Mouse (Mus musculus) layer of hippocampus, adult 9-11 months (tissue): ENCODE measurements around the gene Rab44.

Experiments used
- DNase-seq: peaks from one replicate; pipeline ENCODE4 v3.0.0; 2022

Gene Rab44

DNA sequence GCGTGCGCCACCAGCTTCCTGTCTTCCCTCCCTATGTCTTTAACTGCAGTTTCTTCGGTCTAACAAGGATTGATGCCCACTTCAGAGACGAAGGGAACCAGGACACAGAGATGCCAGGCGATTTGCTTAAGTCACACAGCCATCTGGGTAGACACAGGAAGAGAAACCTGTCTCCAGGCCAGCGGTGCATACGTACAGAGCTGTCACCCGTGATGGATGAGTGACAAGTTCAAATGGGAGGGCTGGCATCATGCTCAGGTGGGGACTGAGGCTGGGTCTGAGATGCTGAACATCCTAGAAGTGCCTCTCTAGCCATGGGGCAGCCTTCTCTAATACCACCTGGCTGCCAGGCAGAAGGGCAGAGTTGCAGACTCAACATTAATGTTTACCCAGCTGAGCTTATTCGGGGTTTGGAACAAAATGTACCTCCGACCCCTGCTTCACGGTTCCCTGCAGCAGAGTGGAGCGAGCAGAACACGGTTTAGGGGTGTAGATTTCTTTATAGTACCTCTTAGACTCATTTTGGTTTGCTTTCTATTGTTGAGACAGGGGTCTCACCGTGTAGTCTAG is 56.6 kb downstream of the Rab44 start:
- DNase-seq = no peak

DNA sequence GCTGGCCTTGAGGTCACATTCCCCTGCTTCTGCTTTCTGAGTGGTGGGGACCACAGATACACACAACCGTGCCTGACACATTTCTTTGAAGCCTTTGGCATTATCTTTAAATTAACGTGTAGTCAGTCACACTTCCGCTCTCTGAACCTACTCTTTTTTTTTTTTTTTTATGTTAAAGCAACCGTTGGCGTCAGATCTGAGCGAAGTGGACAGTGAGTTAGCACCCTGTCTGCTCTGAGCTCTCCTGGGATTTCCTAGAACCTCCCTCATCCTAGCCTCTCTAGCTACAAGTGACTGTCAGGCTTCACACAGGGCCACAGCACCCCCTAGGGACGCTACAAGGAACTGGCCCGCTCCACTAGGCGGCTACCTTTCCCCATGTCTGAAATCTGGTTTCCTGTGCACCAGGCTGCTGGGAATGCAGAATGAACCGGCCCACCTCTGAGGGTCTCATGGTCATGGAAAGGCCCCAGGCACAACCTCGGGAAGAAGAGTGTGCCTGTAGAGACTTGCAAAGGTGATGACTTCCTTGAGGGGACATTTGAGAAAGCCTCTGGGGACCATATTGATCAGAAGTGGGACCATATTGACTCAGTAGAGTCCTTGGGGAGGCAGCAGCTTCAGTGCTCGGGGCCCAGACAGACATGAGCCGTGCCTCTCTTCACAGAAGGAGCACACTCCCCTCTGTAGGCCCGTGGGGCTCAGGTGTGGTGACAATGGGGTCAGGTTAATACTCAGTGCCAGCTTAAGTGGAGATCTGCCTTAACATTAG is 57.2 kb downstream of the Rab44 start:
- peak; percentile 69 for DNase-seq

DNA sequence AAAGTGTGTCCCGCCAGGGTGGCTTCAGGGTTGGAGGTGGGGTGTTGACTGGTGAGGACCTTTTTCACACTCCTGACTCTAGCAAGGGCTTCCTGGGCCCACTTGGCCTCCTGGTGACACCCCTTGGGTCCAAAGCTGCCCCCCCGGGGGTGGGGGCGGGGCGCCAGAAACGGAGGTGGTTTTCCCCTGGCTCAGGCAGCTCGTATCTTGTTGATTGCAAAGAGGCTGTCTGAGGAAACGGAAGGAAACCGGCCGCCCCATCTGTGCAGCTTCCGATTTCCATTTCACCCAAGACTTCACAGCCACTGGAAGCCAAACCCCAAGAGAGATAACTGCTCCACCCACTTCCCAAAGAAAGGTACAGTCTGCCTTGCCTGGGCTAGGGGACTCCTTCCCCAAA is 58.1 kb downstream of the Rab44 start:
- no peak for DNase-seq

DNA sequence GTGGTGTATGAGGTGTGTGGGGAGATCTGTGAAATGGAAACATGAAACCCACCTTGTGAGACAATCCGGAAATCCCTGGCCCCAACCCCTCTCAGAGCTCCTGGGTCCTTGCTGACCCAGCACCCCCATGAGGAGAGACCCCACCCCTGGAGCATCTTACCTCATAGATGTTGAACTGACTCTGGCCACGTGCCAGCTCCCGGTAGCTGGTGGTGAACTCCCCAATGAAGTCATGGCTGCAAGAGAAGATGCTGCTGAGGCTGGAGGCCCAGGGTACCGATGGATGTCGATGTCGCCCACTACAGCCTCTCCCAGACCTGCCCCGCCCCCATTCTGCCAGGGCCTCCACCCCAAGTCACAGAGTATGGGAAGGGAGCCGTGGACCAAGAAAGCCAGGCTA is 59.2 kb downstream of the Rab44 start:
- no peak for DNase-seq

GRCm38 (mm10) chr17:29175693-29176092 is 61.7 kb downstream of the Rab44 start:
- DNase-seq = no peak

DNA sequence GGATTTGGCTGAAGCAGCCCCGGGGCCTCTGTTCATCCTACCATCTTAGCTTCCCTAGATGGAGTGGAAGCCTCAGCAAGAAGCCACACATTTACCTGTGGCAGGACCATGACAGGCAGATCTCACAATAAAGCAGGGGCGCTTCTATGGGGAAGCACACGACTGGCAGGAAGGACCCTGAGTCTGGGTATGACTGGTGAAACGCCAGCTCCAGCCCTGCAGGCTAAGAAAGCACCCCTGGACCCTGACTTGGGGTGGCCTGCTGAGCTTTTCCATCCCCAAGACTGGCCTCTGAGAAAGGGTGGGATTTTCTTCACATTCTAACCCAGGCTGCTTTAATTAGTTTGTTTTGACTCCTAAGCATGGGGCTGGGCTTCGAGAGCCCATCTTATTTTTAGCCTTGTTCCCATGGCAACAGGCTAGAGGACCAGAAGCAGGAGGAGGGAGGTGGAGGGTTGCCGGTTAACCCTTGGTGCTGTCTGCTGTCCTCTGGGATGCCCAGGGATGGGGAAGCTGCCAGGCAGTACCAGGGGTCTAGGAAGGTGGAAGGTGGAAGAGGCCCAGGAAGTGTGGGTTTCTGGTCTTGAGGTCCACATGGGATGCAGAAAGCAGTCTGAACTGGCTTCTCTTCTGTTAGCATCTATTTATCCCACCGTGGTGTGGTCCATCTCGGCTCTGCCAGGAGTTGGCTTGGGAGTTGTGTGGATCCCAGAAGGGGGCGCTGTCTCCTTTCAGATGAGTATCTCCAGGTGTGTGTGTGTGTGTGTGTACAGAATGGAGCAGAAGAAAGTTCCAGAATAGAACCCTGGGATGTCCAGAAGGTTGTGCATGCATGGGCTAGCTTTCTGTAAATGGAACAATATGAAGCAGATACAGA is 62.7 kb downstream of the Rab44 start:
- DNase-seq = peak; percentile 63

DNA sequence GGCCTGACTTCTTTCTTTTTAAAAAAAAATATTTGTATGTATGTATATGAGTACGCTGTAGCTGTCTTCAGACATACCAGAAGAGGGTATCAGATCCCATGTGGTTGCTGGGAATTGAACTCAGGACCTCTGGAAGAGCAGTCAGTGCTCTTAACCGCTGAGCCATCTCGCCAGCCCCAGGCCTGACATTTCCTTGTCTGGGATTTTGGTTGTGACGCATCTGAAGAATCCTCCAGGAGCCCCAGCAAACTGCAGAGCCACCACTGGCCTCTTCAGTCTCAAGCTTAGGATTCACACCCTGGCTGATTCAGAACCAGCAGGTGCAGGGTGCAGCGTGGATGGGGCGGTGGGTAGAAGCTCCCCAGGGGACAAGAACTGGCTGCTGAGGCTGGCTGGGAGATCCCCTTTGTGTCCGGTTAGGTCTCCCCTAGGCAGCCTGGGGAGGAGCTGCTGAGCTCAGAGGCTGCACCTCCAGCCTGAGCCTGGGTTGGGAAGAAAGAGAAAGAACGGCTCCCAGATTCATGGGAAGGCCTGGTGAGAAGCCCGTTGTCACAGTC is 64.6 kb downstream of the Rab44 start:
- no peak for DNase-seq

- DNase-seq = no peak
These were observed 66.0 kb downstream of the Rab44 start for GRCm38 (mm10) chr17:29179917-29180316.

DNA sequence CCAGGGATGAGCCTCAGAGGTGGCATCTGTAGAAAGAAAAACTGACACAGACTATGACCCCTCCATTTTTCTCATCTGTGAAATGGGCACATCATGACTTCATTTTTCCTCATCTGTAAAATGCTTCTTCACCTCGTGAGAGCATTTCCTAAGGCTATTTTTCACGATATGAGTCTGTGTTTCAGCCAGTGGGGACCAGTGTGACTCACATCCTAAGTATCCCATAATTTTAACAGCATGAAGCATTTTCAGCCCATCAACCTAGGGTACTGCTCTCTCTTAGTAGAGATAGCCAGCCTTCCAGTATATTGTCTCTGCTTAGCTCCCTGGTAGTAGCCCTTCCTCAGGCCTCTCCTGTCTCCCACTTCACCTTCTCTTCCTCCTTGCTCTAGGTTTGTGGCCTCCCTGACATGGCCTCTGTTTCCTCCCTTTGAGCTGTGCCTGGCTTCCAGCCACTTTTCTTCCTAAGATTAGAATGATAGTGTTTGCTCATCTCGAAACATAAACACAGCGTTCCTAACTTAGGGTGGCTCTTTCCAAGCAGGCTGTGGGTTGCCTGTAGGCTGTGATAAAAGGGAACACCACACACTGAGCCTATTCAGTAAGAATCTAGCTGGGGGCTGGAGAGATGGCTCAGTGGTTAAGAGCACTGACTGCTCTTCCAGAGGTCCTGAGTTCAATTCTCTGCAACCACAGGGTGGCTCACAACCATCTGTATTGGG is 66.6 kb downstream of the Rab44 start:
- DNase-seq = no peak

- no peak for DNase-seq
These were observed 67.8 kb downstream of the Rab44 start for GRCm38 (mm10) chr17:29181751-29182150.

DNA sequence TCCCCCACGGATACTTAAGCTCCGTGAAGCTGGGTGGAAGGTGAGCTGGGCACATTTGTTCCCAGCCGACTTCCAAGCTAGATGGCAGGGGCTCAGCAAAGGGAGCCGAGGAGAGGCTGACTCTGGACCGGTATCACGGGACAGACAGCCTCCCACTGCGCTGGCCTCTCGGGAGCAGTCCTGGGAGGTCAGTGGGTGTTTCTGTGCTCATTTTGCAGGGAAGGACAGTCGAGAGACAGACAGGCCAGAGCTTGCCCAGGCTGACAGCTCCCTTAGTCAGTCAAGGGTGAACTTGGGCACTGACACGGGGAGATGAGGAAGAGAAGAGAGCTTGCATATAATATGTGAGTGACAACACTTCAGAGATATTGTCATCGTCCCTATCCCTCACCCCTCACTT is 69.2 kb downstream of the Rab44 start:
- DNase-seq = no peak

GRCm38 (mm10) chr17:29185376-29186046 is 71.6 kb downstream of the Rab44 start:
- no peak for DNase-seq

- no peak for DNase-seq
These were observed 73.3 kb downstream of the Rab44 start for GRCm38 (mm10) chr17:29186989-29187859.

- DNase-seq = no peak
These were observed 75.0 kb downstream of the Rab44 start for GRCm38 (mm10) chr17:29188989-29189388.

DNA sequence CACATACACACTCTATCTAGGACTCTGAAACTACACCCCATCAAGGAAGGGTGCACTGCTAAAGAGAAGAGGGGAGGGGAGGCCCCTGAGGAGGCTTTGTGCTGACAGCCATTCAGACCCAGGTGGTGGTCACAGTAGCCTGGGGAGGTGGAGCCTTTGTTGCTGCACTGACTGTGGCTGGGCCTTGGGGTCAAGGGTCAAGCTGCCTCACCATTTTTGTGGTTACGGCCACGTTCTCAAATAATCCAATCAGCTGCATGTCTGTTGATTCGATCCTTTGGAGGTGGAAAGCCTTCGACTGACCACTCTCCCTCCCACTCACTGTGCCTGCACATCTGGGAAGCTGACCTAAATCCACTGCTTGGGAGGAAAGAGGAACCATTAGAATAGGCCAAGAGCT is 81.6 kb downstream of the Rab44 start:
- no peak for DNase-seq
